Mouse (Mus musculus) heart, postnatal 0 days (tissue): ENCODE measurements around the gene Mrgbp.

Experiments
- CTCF ChIP-seq: IDR thresholded peaks from 2 replicates; pipeline ENCODE4 v1.5.1; 2016; ENCODE audit warnings: antibody characterized with exemption, control low read depth, low read depth
- EP300 ChIP-seq: IDR thresholded peaks from 2 replicates; pipeline ENCODE4 v1.6.1; 2016; ENCODE audit warnings: antibody characterized with exemption, low read depth

GRCm38 (mm10) chr2:180583154-180583507 lies 2.0 kb downstream of the Mrgbp start:
- TF ChIP-seq EP300 (no peak), CTCF (no peak)
